Mouse (Mus musculus) G1E (cell line): ENCODE results near the gene Lrrc3b. TPM values are rescaled to one million over a fixed set of nuclear protein-coding genes. Genes with fewer than 3 reads are reported as not detected.

ENCODE experiments used
- ATAC-seq: 2 replicates; pipeline ENCODE4 v1.8.0; 2016; ENCODE audit warnings: mild to moderate bottlenecking; ENCODE audit not compliant: insufficient number of reproducible peaks, poor library complexity, low FRiP score, severe bottlenecking; ENCODE audit errors: extremely low read depth
- DNase-seq: peaks from one replicate; pipeline ENCODE4 v3.0.0; 2012; ENCODE audit warnings: low spot score
- H3K27me3 ChIP-seq: 2 replicates; pipeline ENCODE4 v1.6.1; 2012; ENCODE audit warnings: mild to moderate bottlenecking, low read length, inconsistent platforms; ENCODE audit not compliant: insufficient read depth
- H3K36me3 ChIP-seq: replicated peaks from 2 replicates; pipeline ENCODE3; 2012; ENCODE audit warnings: mild to moderate bottlenecking, inconsistent platforms
- H3K4me1 ChIP-seq: 2 replicates; pipeline ENCODE4 v1.6.1; 2012; ENCODE audit warnings: low read depth, low read length, inconsistent platforms, mixed read lengths; ENCODE audit not compliant: insufficient read depth
- H3K4me3 ChIP-seq: 2 replicates; pipeline ENCODE4 v1.5.1; 2012; ENCODE audit warnings: low read depth, mild to moderate bottlenecking, inconsistent platforms, low read length, moderate library complexity, mixed read lengths
- H3K9me3 ChIP-seq: replicated peaks from 2 replicates; pipeline ENCODE4 v1.6.1; 2012; ENCODE audit warnings: inconsistent platforms
- CTCF ChIP-seq: IDR thresholded peaks from 2 replicates; pipeline ENCODE4 v1.5.1; 2012; ENCODE audit warnings: low read depth, low read length, inconsistent platforms, mixed read lengths
- GATA1 ChIP-seq: IDR thresholded peaks from 2 replicates; pipeline ENCODE4 v1.6.1; 2012; ENCODE audit warnings: borderline replicate concordance, low read length, inconsistent platforms, mixed read lengths
- GATA2 ChIP-seq: IDR thresholded peaks from 2 replicates; pipeline ENCODE4 v1.6.1; 2012; ENCODE audit warnings: low read depth, low read length, inconsistent platforms, borderline replicate concordance
- POLR2AphosphoS5 ChIP-seq: IDR thresholded peaks from 2 replicates; pipeline ENCODE4 v1.6.1; 2012; ENCODE audit warnings: low read depth, low read length, inconsistent platforms; ENCODE audit not compliant: insufficient replicate concordance
- TAL1 ChIP-seq: conservative IDR thresholded peaks from 2 replicates; pipeline ENCODE4 v1.6.1; 2012; ENCODE audit warnings: low read depth, low read length, inconsistent platforms, mixed read lengths
- polyA plus RNA-seq: library from polyadenylated mRNA; stranded (reverse); fragments of >175 nt; gene quantifications from 2 replicates; pipeline ENCODE4 v1.2.3, GENCODE M21; 2012
- total RNA-seq, 2 experiments: library from RNA; stranded (forward) in 1 of 2; stranded (reverse) in 1 of 2; fragments of 200-1000 nt in 1 of 2; fragments of >200 nt in 1 of 2; fragmentation: Nextera tagmentation in 1 of 2; gene quantifications; 2 replicates each; pipeline ENCODE4 v1.2.3; 2014 to 2017

Lrrc3b gene
- total and polyA plus RNA-seq, 3 experiments: not detected

DNA sequence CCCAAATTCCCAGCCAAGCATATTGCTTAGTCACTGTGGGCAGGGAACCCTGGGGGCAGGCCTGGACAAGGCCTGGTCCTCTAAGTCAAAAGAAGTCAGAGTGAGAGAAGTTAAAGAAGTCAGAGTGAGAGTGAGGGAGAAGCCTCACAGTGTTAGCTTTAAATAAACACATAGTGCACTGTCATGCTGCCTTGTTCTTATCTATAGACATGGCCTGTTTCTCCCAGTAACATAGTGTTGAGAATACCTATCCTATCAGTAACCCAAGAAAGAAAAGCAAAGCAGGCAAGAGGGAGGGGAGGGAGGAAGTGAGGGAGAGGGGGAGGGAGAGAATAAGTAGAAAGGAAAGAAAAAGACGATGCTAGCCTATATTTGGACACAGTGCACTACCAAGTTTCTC is 6.4 kb downstream of the Lrrc3b start:
- DNase-seq: no peak
- no peak for ATAC-seq
- H3K4me3 ChIP-seq: no peak overlapping the region
- TF ChIP-seq GATA2 (no peak), POLR2AphosphoS5 (no peak), CTCF (no peak), TAL1 (no peak), GATA1 (no peak)
- H3K36me3 ChIP-seq: no peaks in the 10 kb centered on the region
- no peaks in the 10 kb centered on the region for H3K27me3 ChIP-seq
- H3K9me3 ChIP-seq: no peaks in the 10 kb centered on the region
- H3K4me1 ChIP-seq: no peaks in the 10 kb centered on the region

DNA sequence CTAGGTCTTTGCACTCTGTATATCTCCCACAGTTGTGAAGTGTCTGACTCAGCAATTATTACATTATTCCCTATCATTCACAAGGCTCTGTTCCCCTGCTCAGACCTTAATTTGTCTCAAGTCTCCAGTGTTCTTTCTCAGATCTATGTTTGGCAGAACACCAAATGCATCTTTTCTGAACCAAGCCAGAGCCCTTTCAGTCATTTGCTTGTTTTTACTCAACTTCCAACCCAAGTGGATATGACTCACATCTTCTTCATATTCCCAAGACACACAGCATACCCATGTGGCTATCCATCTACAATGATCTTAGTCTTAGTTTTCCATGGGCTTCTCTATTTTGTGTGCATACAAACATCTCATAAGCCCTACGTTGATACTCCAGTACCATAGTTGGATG is 17.2 kb downstream of the Lrrc3b start:
- no peak for TF ChIP-seq GATA1
- TF ChIP-seq POLR2AphosphoS5: no peak
- no peak for TF ChIP-seq TAL1
- no peak for TF ChIP-seq CTCF
- no peak for TF ChIP-seq GATA2
- H3K9me3 ChIP-seq: no peaks in the 10 kb centered on the region
- DNase-seq (no peak), ATAC-seq (no peak)
- no peak overlapping the region for H3K4me3 ChIP-seq
- H3K4me1 ChIP-seq: no peaks in the 10 kb centered on the region
- H3K27me3 ChIP-seq: no peaks in the 10 kb centered on the region
- no peaks in the 10 kb centered on the region for H3K36me3 ChIP-seq

DNA sequence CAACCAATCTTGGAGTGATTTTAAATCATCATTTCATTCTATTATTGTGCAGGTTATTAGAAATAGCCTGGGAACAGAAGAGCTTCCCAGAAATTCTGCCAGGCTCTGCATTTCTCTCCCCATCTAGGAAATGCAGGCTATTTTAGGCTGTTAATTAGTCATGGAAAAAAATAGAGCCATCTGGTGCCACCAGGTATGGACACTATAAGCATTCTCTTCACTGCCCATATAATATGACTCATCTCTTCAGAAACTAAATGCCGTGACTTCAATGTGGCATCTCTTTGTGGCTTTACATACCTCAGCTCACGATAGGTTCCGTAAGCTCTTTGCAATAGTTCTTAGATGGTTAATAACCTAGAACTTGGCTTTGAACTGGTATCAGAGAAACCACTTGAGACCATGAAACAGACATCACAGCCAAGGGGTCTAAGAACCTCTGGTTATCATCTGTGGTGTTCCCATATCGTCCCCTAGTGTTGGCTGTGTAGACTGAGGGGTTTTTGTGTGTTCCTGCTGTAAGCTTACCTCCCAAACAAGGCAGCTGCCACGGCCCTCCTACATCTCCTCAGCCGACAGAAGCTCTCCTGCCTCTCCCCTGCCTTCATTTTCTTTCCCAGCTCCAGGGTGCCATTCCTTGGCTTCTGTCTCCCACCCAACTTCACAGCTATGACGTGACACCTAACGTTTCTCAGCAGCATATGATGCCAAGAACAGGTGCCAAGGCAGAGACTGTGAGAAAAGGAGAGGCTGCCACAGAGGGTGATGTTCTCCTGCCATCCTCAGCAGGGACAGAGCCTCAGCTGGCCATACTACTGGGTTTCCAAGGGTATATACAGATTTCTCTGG is 27.9 kb downstream of the Lrrc3b start:
- DNase-seq (no peak), ATAC-seq (no peak)
- Histone ChIP-seq H3K4me3 (no peak overlapping the region), H3K36me3 (no peaks in the 10 kb centered on the region), H3K27me3 (no peaks in the 10 kb centered on the region), H3K4me1 (no peaks in the 10 kb centered on the region), H3K9me3 (no peaks in the 10 kb centered on the region)
- TF ChIP-seq POLR2AphosphoS5 (no peak), TAL1 (no peak), GATA2 (no peak), GATA1 (no peak), CTCF (no peak)

DNA sequence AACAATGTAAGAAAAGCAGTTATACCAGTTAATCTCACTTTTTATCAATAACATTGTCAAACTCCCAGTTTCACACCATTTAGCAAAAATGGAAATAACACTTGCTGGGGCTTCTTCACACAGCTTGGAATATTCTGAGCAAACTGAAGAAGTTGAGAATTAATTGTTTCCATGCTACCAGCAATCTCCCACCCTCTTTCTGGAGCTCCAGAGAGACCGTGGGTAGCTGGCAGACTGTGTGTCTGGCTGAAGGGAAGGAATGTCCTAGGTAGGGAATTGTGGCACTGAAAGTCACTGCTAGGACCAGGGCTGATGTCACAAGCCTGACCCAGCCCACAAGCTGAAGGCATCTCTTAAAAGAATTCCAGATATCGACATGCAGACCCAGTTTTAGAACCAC is 53.3 kb downstream of the Lrrc3b start:
- ATAC-seq (no peak), DNase-seq (no peak)
- H3K4me1 ChIP-seq: no peaks in the 10 kb centered on the region
- no peak overlapping the region for H3K4me3 ChIP-seq
- no peaks in the 10 kb centered on the region for H3K36me3 ChIP-seq
- TF ChIP-seq TAL1 (no peak), CTCF (no peak)
- no peaks in the 10 kb centered on the region for H3K27me3 ChIP-seq
- no peaks in the 10 kb centered on the region for H3K9me3 ChIP-seq

DNA sequence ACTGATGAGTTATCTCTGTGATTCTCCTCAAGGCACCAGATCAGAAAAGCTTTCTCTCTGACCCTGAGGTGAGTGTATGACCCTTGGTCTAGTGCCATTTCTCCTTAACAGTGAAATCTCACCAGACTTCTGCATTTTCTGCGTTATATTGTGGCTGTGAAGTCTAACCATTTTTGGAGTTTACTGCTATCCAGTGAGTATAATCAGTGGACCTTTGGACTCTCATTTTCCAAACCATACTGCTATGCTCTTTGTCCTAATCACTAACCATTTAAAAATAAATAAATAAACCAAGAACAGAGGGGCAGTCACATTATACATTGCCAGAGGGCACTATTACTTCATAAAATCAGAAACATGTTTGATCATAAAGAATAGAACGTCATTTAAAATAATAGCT is 53.8 kb downstream of the Lrrc3b start:
- ATAC-seq (no peak), DNase-seq (no peak)
- no peaks in the 10 kb centered on the region for H3K27me3 ChIP-seq
- TF ChIP-seq GATA2: no peak
- TF ChIP-seq POLR2AphosphoS5: no peak
- no peak for TF ChIP-seq GATA1
- TF ChIP-seq TAL1: no peak
- no peak for TF ChIP-seq CTCF
- H3K4me1 ChIP-seq: no peaks in the 10 kb centered on the region
- no peak overlapping the region for H3K4me3 ChIP-seq
- H3K9me3 ChIP-seq: no peaks in the 10 kb centered on the region
- H3K36me3 ChIP-seq: no peaks in the 10 kb centered on the region

DNA sequence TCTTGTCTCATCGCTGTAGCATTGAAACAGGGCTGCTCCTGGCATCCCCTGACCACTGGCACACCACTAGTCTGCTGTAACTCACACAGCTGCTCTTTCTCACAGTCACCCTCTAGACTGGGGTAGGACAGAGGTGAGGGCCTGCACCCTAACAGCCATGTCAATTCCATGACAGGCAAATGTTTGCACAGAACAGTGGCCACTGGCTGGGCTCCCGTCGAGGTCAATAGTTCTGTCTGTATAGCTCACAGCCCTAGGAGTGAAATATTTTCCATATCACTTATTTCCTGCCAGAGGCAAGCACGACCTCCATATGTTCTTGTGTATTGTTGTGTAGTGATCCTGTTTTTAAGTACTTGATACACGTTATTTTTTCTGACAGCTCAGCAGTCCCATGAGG is 54.3 kb downstream of the Lrrc3b start:
- Histone ChIP-seq H3K4me1 (no peaks in the 10 kb centered on the region), H3K4me3 (no peak overlapping the region), H3K36me3 (no peaks in the 10 kb centered on the region), H3K27me3 (no peaks in the 10 kb centered on the region), H3K9me3 (no peaks in the 10 kb centered on the region)
- ATAC-seq (no peak), DNase-seq (no peak)
- TF ChIP-seq GATA2: no peak

DNA sequence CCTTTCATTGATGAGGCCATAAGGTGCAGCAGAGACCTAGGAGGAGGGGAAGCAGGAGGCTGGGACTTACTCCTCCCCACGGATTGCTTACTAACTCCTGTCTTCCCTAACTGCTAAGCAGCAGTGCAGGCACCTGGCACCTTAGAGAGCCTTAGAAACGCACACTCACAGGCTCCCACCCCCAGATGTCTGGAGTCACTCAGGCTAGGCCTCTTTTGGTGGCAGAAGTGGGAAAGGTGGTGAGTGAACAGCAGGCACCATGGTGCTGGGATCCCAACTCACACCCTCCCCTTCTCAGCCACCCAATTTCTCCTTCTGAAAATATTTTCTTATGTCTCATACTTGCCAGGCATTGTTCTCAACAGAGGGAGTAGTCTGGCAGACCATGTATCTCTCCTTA is 55.7 kb downstream of the Lrrc3b start:
- ATAC-seq (no peak), DNase-seq (no peak)
- Histone ChIP-seq H3K36me3 (no peaks in the 10 kb centered on the region), H3K4me3 (no peak overlapping the region), H3K27me3 (no peaks in the 10 kb centered on the region), H3K9me3 (no peaks in the 10 kb centered on the region), H3K4me1 (no peaks in the 10 kb centered on the region)
- no peak for TF ChIP-seq GATA2
- no peak for TF ChIP-seq GATA1
- no peak for TF ChIP-seq CTCF
- TF ChIP-seq TAL1: no peak
- TF ChIP-seq POLR2AphosphoS5: no peak
